Mouse (Mus musculus) kidney, adult 2 months (tissue): Measurements from ENCODE around the gene Supt7l. TPM values are rescaled to one million over a fixed set of nuclear protein-coding genes. Genes with fewer than 3 reads are reported as not detected.
A peak's percentile ranks its signal among the peaks of the same experiment; 100 is the strongest.
"Not testable (repeated sequence)": the region's sequence is repeated elsewhere in the genome, so short reads cannot be mapped to it uniquely, and the experiment has no call there.

Experiments
- DNase-seq: peaks from one replicate; pipeline ENCODE4 v3.0.0; 2021
- H3K27ac ChIP-seq: fragments of 200-500 bp; 2 replicates; pipeline ENCODE4 v1.5.1; 2012; ENCODE audit warnings: low read depth, low read length, control low read depth, inconsistent platforms; ENCODE audit not compliant: insufficient read depth
- H3K27me3 ChIP-seq: fragments of 200-500 bp; replicated peaks from 2 replicates; pipeline ENCODE4 v1.6.1; 2012; ENCODE audit warnings: mild to moderate bottlenecking, moderate library complexity, low read length, inconsistent platforms; ENCODE audit not compliant: control insufficient read depth, insufficient read depth
- H3K36me3 ChIP-seq: fragments of 200-500 bp; 2 replicates; pipeline ENCODE4 v1.6.1; 2012; ENCODE audit warnings: mild to moderate bottlenecking, moderate library complexity, low read length, inconsistent platforms; ENCODE audit not compliant: control insufficient read depth, insufficient read depth
- H3K4me1 ChIP-seq: fragments of 200-500 bp; 2 replicates; pipeline ENCODE4 v1.6.1; 2011; ENCODE audit warnings: low read length; ENCODE audit not compliant: control insufficient read depth, insufficient read depth
- H3K4me3 ChIP-seq: fragments of 200-500 bp; 2 replicates; pipeline ENCODE4 v1.5.1; 2011; ENCODE audit warnings: mild to moderate bottlenecking, low read depth, low read length, control low read depth; ENCODE audit not compliant: insufficient read depth
- CTCF ChIP-seq: fragments of 200-500 bp; conservative IDR thresholded peaks from 2 replicates; pipeline ENCODE4 v1.5.1; 2011; ENCODE audit warnings: low read depth, mild to moderate bottlenecking, control low read depth, low read length, moderate library complexity, mixed read lengths; ENCODE audit not compliant: insufficient read depth, insufficient read length
- POLR2A ChIP-seq: fragments of 200-500 bp; IDR thresholded peaks from one replicate; pipeline ENCODE4 v1.6.1; 2011; ENCODE audit warnings: low read depth, low read length, control low read depth
- WGBS: fragments of 180-500 bp; shearing (Covaris S2); methylation state at CpG from one replicate; pipeline ENCODE4 v1.1.7; 2018; 5-methylcytosine and 5-hydroxymethylcytosine counted together
- polyA plus RNA-seq: library from polyadenylated mRNA; depleted of rRNA; stranded (reverse); fragments of >200 nt; gene quantifications from 2 replicates; pipeline ENCODE4 v1.2.3, GENCODE M21; 2012; rRNA removed

The Supt7l gene
- 16.2 and 17.7 TPM in 2 replicates for polyA plus RNA-seq

- Histone ChIP-seq H3K27ac (peak within 1 kb of the TSS; percentile 84), H3K4me3 (peak within 1 kb of the TSS; percentile 69)
- not testable (repeated sequence) for H3K36me3 ChIP-seq, H3K27me3 ChIP-seq, DNase-seq, H3K4me1 ChIP-seq
- 80% methylated on average over 11 of the region's 11 CpGs for WGBS
Measured at GRCm38 (mm10) chr5:31527707-31528106, at the start of gene Supt7l. Gene Supt7l, minus strand, starts transcription at chr5:31527807.

- Histone ChIP-seq H3K27me3 (no peaks in the 10 kb centered on the region), H3K4me1 (peaks cover 8% of the 10 kb centered on the region; the same call in 1 of the 2 replicates), H3K27ac (no peak overlapping the region), H3K4me3 (no peak overlapping the region), H3K36me3 (no peaks in the 10 kb centered on the region)
- WGBS: 19% methylated on average over 7 of the region's 7 CpGs
- DNase-seq: peak; percentile 46
- TF ChIP-seq CTCF: no peak
- no peak for TF ChIP-seq POLR2A
Measured at GRCm38 (mm10) chr5:31576539-31576975, 49.0 kb upstream of the Supt7l start.

- 84% methylated on average over 3 of the region's 3 CpGs for WGBS
- H3K27me3 ChIP-seq: no peaks in the 10 kb centered on the region
- no peak overlapping the region for H3K4me3 ChIP-seq
- no peak for DNase-seq
- TF ChIP-seq CTCF (no peak), POLR2A (no peak)
- H3K4me1 ChIP-seq: peaks cover 12% of the 10 kb centered on the region; the same call in 1 of the 2 replicates
- no peak overlapping the region for H3K27ac ChIP-seq
- no peaks in the 10 kb centered on the region for H3K36me3 ChIP-seq
Measured at GRCm38 (mm10) chr5:31573722-31574121, 46.1 kb upstream of the Supt7l start.

- WGBS: 25% methylated on average over 20 of the region's 20 CpGs
- H3K36me3 ChIP-seq: no peaks in the 10 kb centered on the region
- H3K4me1 ChIP-seq: peaks cover 13% of the 10 kb centered on the region
- H3K27ac ChIP-seq: peak overlapping the region; percentile 97
- TF ChIP-seq POLR2A: peak; percentile 19
- no peak for TF ChIP-seq CTCF
- H3K27me3 ChIP-seq: no peaks in the 10 kb centered on the region
- H3K4me3 ChIP-seq: peak overlapping the region; percentile 42
- DNase-seq: peak; percentile 85
Measured at GRCm38 (mm10) chr5:31571023-31571608, 43.5 kb upstream of the Supt7l start.

GRCm38 (mm10) chr5:31567951-31568657, 40.5 kb upstream of the Supt7l start:
- H3K4me1 ChIP-seq: peaks cover 13% of the 10 kb centered on the region
- TF ChIP-seq POLR2A: no peak
- TF ChIP-seq CTCF: no peak
- H3K27ac ChIP-seq: no peak overlapping the region; the same call in 1 of the 2 replicates
- no peak overlapping the region for H3K4me3 ChIP-seq
- no peaks in the 10 kb centered on the region for H3K27me3 ChIP-seq
- H3K36me3 ChIP-seq: no peaks in the 10 kb centered on the region
- no peak for DNase-seq
- 54% methylated on average over 5 of the region's 5 CpGs for WGBS

- Histone ChIP-seq H3K36me3 (no peaks in the 10 kb centered on the region), H3K4me3 (no peak overlapping the region), H3K27me3 (no peaks in the 10 kb centered on the region), H3K27ac (0 out of 2 replicates have a peak overlapping the region, but pooled peaks have one; percentile 3), H3K4me1 (peaks cover 8% of the 10 kb centered on the region)
- no peak for TF ChIP-seq CTCF
- WGBS: 77% methylated on average over 3 of the region's 3 CpGs
- DNase-seq: no peak
Measured at GRCm38 (mm10) chr5:31566457-31566856, 38.9 kb upstream of the Supt7l start.

GRCm38 (mm10) chr5:31566026-31566425, 38.4 kb upstream of the Supt7l start:
- Histone ChIP-seq H3K36me3 (no peaks in the 10 kb centered on the region), H3K27ac (no peak overlapping the region), H3K4me1 (peaks cover 5% of the 10 kb centered on the region), H3K4me3 (no peak overlapping the region), H3K27me3 (no peaks in the 10 kb centered on the region)
- no peak for DNase-seq
- 64% methylated on average over 7 of the region's 7 CpGs for WGBS
- TF ChIP-seq CTCF (no peak), POLR2A (no peak)
